Mouse (Mus musculus): Measurements from ENCODE around the gene Psmd13.

The Psmd13 gene

DNA sequence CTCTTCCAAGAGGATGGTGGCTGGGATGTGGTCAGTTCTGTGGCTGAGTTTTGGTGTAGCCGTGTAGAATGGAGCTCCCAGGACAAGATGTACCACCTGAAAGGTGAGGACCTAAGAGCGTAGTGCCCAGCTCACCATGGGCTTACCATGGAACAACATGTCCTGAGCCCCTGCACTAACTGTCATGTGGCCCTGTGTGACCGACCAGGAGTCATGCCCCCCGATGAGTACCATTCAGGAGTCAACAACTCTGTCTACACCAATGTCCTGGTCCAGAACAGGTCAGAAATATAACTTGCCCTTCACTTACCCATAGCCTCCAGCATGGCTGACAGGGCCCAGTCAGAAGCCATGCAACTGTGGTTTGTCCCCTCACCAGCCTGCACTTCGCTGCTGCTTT lies 63.5 kb downstream of the Psmd13 start:
- DNase-seq (ENCODE audit: low spot score), result no peak

DNA sequence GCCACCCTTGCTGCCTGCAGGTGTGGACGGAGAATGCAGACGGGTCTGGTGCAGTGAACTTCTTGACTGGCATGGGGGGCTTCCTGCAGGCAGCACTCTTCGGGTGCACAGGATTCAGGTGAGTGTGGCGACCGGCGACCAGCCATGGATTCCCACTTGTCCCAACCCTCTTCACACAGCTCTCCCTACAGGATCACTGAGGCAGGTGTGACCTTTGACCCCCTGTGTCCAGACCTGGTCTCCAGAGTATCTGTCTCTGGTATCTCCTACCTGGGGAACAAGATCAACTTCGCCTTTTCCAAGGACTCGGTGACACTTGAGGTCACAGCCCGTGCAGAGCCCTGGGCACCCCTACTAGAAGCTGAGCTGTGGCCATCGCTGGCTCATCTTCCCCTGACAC lies 64.5 kb downstream of the Psmd13 start:
- no peak for DNase-seq (ENCODE audit: low spot score)

DNA sequence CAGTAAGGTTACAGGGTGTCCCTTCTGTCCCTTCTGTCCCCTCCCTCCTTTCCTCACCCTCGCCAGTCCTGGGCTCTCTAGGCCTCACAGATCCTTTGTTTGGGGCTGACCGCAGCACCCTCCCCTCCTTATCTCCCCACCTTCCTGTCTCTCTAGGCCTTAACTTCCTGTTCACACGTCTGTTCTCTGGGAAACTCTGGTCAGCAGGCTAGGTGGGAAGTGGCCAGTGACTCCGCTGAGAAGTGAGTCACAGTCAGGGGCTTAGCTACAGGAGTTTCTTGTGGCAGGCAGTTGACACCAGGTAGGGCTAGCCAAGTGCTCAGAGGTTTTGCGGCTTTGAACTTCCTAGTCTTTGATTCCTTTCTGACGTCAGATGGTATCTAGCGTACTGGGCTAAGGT lies 65.2 kb downstream of the Psmd13 start:
- no peak for DNase-seq (ENCODE audit: low spot score)

DNA sequence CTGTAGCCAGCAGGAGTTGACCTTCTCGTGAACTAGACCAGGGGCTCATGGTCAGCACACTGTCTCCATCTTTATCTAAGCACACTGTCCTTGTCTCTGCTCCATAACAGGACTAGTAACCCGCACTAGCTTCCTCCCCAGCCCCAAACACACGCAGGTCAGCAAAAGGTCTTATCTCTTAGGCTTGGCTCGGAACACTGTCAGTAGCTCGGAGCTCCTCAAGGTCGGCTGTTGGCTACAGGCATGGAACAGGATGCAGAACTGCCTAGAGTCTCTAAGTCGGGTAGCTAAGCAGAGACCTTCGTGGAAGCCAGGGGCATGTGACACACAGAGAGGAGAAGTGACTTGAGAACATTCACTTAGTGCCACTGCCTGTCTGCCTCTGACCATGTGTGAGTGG lies 66.4 kb downstream of the Psmd13 start:
- no peak for DNase-seq (ENCODE audit: low spot score)

Measured in left cerebral cortex, adult 11 months (tissue).